Mouse (Mus musculus) forebrain, embryonic 16.5 days (tissue): ENCODE results near the gene Tgfbr1. TPM values are rescaled to one million over a fixed set of nuclear protein-coding genes. Genes with fewer than 3 reads are reported as not detected.

Experiments
- ATAC-seq: fragments of 200-750 bp; cut with Nextera tagmentation; 2 replicates; pipeline ENCODE4 v1.8.0; 2017; ENCODE audit warnings: mild to moderate bottlenecking, moderate library complexity
- H3K27ac ChIP-seq: fragments of 300-500 bp; sonication (generic); 2 replicates; pipeline ENCODE4 v1.5.1; 2014; ENCODE audit warnings: low read length, control low read depth
- H3K27me3 ChIP-seq: fragments of 300-500 bp; sonication (generic); replicated peaks from 2 replicates; pipeline ENCODE4 v1.6.1; 2014; ENCODE audit warnings: low read length; ENCODE audit not compliant: control insufficient read depth, insufficient read depth
- H3K36me3 ChIP-seq: fragments of 300-500 bp; sonication (generic); 2 replicates; pipeline ENCODE4 v1.6.1; 2014; ENCODE audit not compliant: control insufficient read depth, insufficient read depth
- H3K4me1 ChIP-seq: fragments of 300-500 bp; sonication (generic); replicated peaks from 2 replicates; pipeline ENCODE4 v1.6.1; 2014; ENCODE audit warnings: low read length; ENCODE audit not compliant: control insufficient read depth, insufficient read depth
- H3K4me2 ChIP-seq: fragments of 300-500 bp; sonication (generic); 2 replicates; pipeline ENCODE4 v1.6.1; 2014; ENCODE audit warnings: mild to moderate bottlenecking, low read length, control low read depth
- H3K4me3 ChIP-seq: fragments of 300-500 bp; sonication (generic); replicated peaks from 2 replicates; pipeline ENCODE4 v1.5.1; 2014; ENCODE audit warnings: mild to moderate bottlenecking, low read length, control low read depth
- H3K9ac ChIP-seq: fragments of 300-500 bp; sonication (generic); replicated peaks from 2 replicates; pipeline ENCODE4 v1.6.1; 2014; ENCODE audit warnings: low read depth, low read length, control low read depth
- H3K9me3 ChIP-seq: fragments of 300-500 bp; sonication (generic); 2 replicates; pipeline ENCODE4 v1.6.1; 2016; ENCODE audit warnings: low read length; ENCODE audit not compliant: control insufficient read depth
- WGBS: fragments of 180-500 bp; shearing (Covaris S2); extraction: QIAGEN DNeasy Blood & Tissue Kit; methylation state at CpG from one replicate; pipeline ENCODE4 v1.1.7; 2014; 5-methylcytosine and 5-hydroxymethylcytosine counted together
- polyA plus RNA-seq: library from polyadenylated mRNA; unstranded; fragments of >200 nt; fragmentation: Nextera tagmentation; extraction: Ambion mirVana; gene quantifications from 2 replicates; pipeline ENCODE4 v1.2.1, GENCODE M21; 2015

Gene Tgfbr1
- polyA plus RNA-seq, 1 experiment from 2014 or later = 46.5 TPM

GRCm38 (mm10) chr4:47404536-47404935 is 51.5 kb downstream of the Tgfbr1 start:
- H3K4me3 ChIP-seq = no peak overlapping the region
- H3K9me3 ChIP-seq = no peaks in the 10 kb centered on the region
- H3K4me2 ChIP-seq = no peak overlapping the region
- no peak overlapping the region for H3K9ac ChIP-seq
- WGBS = 75% methylated on average over 2 of the region's 2 CpGs
- H3K4me1 ChIP-seq = no peaks in the 10 kb centered on the region
- H3K27ac ChIP-seq = no peak overlapping the region
- no peaks in the 10 kb centered on the region for H3K27me3 ChIP-seq
- ATAC-seq = no peak
- peaks cover 9% of the 10 kb centered on the region; the same call in 1 of the 2 replicates for H3K36me3 ChIP-seq

DNA sequence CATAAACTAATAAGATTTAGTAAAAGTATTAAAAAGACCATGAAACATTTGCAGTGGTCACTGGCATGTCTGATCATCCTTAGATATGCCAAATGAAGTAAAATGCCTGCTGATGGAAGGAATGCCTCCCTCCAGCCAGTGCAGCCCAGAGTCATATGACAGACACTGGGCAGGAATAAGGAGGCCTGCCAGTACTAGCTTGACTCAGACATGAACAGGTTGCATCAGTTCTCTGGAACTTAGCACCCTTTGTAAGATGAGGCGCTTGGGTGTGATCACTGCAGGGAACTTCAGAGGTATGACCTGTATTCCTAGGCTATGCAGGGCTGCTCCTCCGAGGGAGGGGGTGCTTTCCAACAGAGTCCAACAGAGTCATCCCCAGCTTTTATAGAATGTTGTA is 54.1 kb downstream of the Tgfbr1 start:
- Histone ChIP-seq H3K36me3 (peaks cover 15% of the 10 kb centered on the region), H3K9ac (no peak overlapping the region), H3K4me3 (no peak overlapping the region), H3K27ac (no peak overlapping the region), H3K9me3 (no peaks in the 10 kb centered on the region), H3K4me2 (no peak overlapping the region), H3K27me3 (no peaks in the 10 kb centered on the region), H3K4me1 (no peaks in the 10 kb centered on the region)
- no peak for ATAC-seq
- WGBS = 96% methylated on average over 2 of the region's 2 CpGs

DNA sequence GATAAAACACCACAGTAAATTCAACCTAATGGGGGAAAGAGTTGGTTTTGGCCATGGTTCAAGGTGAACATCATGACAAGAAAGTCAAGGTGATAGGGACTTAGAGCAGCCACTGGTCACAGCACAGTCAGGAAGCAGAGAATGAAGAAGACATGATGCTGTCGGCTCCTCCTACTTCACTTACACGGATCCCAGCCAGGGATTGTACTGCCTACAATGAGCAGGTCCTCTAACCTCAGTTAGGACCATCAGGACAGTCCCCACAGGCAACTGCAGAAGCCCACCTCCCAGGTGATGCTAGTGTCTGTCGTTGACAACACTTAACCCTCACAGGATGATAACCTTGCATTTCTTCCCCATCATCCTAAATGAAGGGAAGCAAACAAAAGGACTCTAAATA is 64.8 kb downstream of the Tgfbr1 start:
- H3K4me1 ChIP-seq = peaks cover 3% of the 10 kb centered on the region
- 80% methylated on average over 3 of the region's 3 CpGs for WGBS
- no peak for ATAC-seq
- no peaks in the 10 kb centered on the region for H3K9me3 ChIP-seq
- no peaks in the 10 kb centered on the region for H3K27me3 ChIP-seq
- no peaks in the 10 kb centered on the region for H3K36me3 ChIP-seq
- H3K4me3 ChIP-seq = no peak overlapping the region
- no peak overlapping the region for H3K27ac ChIP-seq
- no peak overlapping the region for H3K4me2 ChIP-seq
- H3K9ac ChIP-seq = no peak overlapping the region

DNA sequence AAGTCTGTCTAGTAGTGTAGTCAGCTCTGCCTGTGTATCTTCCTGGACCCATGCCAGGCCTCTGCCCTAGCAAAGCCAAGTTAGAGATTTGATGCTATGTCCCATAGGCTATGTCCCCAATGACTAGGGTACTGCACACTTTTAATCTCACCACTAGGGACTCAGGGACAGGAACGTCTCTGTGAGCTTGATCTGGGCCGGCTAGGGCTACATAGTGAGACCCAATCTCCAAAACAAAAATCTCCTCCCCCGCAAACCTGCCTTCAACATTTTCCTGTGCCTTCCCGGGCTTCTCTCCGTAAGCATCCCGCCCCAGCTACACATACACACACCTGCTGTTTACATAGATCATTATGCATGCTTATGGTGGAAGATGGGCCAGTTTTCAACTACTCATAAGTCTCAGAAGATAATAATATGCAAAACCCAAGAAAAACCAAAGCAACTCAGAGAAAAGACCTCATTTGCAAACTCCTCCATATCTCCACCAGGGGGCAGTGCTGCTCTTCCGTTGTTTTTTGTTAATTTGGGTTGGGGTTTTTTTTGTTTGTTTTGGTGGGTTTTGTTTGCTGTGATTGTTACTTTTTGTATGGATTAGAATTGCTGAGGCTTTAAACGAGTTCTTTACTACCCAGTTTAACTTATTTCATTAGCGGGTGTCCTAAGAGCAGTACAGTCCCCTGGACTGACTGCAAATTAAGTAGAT is 66.4 kb downstream of the Tgfbr1 start:
- ATAC-seq = peak; percentile 45
- 18% methylated on average over 9 of the region's 9 CpGs for WGBS

GRCm38 (mm10) chr4:47420191-47420590 is 67.2 kb downstream of the Tgfbr1 start:
- Histone ChIP-seq H3K27ac (no peak overlapping the region), H3K4me1 (peaks cover 3% of the 10 kb centered on the region), H3K9ac (no peak overlapping the region), H3K4me2 (no peak overlapping the region), H3K4me3 (no peak overlapping the region), H3K36me3 (no peaks in the 10 kb centered on the region), H3K27me3 (no peaks in the 10 kb centered on the region), H3K9me3 (no peaks in the 10 kb centered on the region)
- no peak for ATAC-seq
- 26% methylated on average over 7 of the region's 7 CpGs for WGBS

More for the DNA sequence above, 66.4 kb downstream of the Tgfbr1 start:
- Histone ChIP-seq H3K27me3 (no peaks in the 10 kb centered on the region), H3K4me3 (no peak overlapping the region), H3K9ac (no peak overlapping the region), H3K4me1 (peaks cover 3% of the 10 kb centered on the region), H3K36me3 (no peaks in the 10 kb centered on the region), H3K9me3 (no peaks in the 10 kb centered on the region), H3K4me2 (no peak overlapping the region), H3K27ac (no peak overlapping the region)

DNA sequence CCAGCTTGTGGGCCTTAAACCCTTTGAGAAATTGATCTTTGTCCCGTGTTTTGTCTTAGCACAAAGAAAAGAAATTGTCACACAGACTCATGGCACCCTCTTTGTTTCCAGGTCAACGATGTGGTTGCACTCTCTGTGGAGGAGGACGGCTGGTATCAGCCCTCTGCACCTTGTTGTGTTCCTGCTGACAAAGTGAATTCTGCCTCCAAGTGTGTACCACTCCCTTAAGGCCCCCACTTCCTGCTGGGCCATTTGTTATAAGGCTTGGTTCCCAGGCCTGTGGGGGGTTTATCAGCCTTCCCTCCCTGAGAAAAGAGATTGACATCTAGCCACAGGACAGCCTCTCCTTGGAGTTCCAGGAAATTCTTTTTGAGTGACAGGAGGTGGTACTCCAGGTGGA is 69.2 kb downstream of the Tgfbr1 start:
- no peaks in the 10 kb centered on the region for H3K36me3 ChIP-seq
- no peak overlapping the region for H3K4me3 ChIP-seq
- WGBS = 18% methylated on average over 3 of the region's 3 CpGs
- no peak overlapping the region for H3K9ac ChIP-seq
- ATAC-seq = no peak
- H3K9me3 ChIP-seq = no peaks in the 10 kb centered on the region
- no peaks in the 10 kb centered on the region; the same call in 1 of the 2 replicates for H3K27me3 ChIP-seq
- no peak overlapping the region for H3K4me2 ChIP-seq
- H3K4me1 ChIP-seq = peaks cover 3% of the 10 kb centered on the region
- H3K27ac ChIP-seq = no peak overlapping the region

DNA sequence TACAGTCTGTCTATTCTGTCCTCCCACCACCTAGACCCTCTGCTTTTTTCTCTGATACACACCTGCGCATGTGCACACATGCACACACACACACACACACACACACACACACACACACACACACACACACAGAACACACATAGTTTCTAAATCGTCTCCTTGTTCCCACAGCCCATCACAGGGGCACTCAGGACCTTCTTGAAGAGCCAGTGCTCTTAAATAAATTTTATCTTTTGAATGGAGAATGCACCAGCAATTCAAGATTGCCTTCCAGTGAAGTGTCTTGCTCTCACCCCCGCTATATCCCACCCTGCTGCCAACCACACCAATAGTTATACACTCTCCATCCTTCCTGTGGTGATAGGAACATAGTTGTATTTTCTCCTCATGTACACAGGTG is 69.9 kb downstream of the Tgfbr1 start:
- Histone ChIP-seq H3K4me3 (no peak overlapping the region), H3K9ac (no peak overlapping the region), H3K4me2 (no peak overlapping the region), H3K27me3 (no peaks in the 10 kb centered on the region; the same call in 1 of the 2 replicates), H3K36me3 (no peaks in the 10 kb centered on the region), H3K27ac (no peak overlapping the region), H3K9me3 (no peaks in the 10 kb centered on the region), H3K4me1 (peaks cover 3% of the 10 kb centered on the region)
- WGBS = 90% methylated on average over 3 of the region's 3 CpGs
- no peak for ATAC-seq

DNA sequence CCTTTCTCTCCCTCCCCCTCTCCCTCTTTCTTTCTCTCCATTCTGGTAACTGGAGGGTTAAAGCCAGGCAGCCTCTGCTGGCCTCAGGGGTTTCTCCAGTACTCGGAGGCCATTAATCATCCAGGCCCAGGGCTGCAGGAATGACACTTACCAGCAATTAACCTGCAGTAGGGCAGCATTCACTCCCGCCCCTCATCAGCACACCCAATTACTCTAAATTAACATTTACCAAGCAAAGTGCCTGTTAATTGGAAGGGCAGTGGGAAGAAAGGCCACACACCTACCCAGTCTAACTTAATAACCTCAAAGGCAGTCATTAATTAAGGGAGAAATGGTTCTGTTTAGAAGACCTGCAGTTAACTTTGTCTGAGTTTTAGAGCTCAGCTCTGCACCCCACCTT is 71.4 kb downstream of the Tgfbr1 start:
- H3K36me3 ChIP-seq = no peaks in the 10 kb centered on the region
- WGBS = 5% methylated on average over 2 of the region's 2 CpGs
- H3K4me1 ChIP-seq = peaks cover under 1% of the 10 kb centered on the region
- H3K4me2 ChIP-seq = no peak overlapping the region
- H3K9me3 ChIP-seq = peaks cover 3% of the 10 kb centered on the region; the same call in 1 of the 2 replicates
- no peak overlapping the region for H3K4me3 ChIP-seq
- no peak overlapping the region for H3K9ac ChIP-seq
- H3K27ac ChIP-seq = no peak overlapping the region
- no peak for ATAC-seq
- no peaks in the 10 kb centered on the region; the same call in 1 of the 2 replicates for H3K27me3 ChIP-seq

DNA sequence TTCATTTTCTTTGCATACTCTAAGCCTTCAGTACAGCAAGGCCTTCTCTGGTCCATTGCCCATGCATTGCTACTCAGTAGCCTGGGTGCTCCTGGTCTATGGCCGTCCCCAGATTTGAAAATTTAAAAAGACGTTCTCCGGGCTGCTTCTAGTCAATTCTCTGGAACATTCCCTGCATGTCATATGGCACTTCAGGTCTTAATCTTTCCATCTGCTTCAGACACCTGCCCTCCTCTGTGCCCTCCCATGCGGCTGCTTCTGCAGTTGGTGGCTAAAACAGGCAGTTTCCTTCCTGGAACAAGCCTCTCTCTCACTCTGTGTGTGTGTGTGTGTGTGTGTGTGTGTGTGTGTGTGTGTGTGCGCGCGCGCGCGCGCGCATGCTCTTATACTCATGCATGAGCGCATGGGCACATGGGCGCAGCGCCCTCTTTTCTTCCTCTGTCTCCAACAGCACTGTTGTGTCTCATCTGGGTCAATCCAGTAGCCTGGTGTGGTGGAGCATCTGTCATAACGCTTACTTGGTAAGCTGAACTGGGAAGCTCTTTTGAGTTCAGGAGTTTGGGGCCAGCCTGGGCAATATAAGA is 72.3 kb downstream of the Tgfbr1 start:
- Histone ChIP-seq H3K27me3 (no peaks in the 10 kb centered on the region; the same call in 1 of the 2 replicates), H3K9me3 (peaks cover 3% of the 10 kb centered on the region; the same call in 1 of the 2 replicates), H3K4me1 (no peaks in the 10 kb centered on the region), H3K4me3 (no peak overlapping the region), H3K9ac (no peak overlapping the region), H3K27ac (no peak overlapping the region), H3K36me3 (no peaks in the 10 kb centered on the region), H3K4me2 (no peak overlapping the region)
- WGBS = 91% methylated on average over 16 of the region's 16 CpGs
- ATAC-seq = no peak
